Mouse (Mus musculus): ENCODE results near the gene Metrn. TPM values are rescaled to one million over a fixed set of nuclear protein-coding genes. Genes with fewer than 3 reads are reported as not detected.

Metrn gene
- total RNA-seq, 2 experiments from 2014 or later = 45.8 to 56.7 TPM

DNA sequence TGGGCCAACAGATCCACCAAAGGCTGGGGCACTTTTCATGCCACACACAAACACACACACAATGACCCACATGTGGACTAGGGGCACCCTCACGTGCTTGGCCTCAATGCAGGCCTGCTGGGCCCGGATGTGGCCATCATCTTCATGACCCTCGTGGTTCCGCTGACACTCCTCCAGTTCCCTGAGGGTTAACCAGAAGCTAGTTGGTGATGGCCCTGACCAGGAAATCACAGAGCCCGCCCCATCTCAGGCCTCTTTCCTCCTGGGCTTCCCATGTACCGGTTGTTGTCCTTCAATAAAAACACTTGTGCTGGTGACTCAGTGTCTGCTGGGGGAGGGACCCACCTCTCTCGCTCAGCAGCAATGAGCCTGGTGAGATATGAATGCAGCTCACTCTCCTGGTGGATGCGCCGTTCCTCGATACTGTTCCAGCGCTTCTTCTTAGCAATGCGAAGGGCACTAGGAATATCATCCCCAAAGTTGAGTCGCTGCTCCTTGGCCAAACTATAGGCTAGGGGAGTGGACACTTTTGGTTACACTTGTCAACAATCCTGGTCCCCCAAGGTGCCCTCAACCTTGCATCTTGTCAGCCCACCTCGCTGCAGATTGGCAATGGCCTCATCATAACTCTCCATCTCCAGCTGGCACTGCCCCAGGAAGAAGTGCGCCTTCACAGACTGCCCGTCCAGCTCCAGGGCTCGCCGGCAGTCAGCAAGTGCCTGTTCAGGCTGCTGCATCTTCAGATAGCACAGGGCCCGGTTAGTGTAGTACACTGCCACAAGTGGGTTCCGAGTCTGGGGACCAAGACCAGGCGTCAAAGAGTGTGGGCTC is 34.7 kb upstream of the Metrn start:
- intact Hi-C loops (cut with DNase I) = no loop called here
- no peak for DNase-seq

DNA sequence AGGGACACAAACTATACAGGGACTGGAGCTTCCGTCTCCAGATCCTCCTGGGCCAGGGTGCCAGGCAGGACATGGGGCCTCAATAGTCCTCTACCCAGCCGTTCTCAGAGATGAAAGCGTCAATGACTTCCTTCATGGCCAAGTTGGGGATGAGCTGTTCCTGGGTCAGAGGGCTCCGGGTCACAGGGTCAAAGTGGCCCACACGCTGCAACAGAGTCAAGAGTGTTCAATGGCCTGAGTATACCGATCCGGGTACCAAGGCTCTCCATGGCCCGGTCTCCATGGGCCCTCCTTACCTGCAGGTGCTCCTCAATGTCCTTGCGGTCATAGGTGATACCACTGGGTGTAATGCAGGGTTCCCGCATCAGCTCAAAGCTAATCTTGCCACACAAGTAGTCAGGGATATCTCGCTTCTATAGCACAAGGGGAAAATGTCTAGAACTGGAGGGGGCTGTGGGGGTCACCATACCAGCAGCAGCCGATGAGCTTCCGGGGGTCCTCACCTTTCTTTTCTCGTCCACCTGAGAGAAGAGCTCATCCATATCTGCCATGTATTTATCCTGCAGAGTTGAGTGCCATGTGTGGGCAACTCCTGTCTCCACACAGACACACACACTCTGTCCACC is 34.0 kb upstream of the Metrn start:
- intact Hi-C loops (cut with DNase I) = no loop called here
- no peak for DNase-seq

DNA sequence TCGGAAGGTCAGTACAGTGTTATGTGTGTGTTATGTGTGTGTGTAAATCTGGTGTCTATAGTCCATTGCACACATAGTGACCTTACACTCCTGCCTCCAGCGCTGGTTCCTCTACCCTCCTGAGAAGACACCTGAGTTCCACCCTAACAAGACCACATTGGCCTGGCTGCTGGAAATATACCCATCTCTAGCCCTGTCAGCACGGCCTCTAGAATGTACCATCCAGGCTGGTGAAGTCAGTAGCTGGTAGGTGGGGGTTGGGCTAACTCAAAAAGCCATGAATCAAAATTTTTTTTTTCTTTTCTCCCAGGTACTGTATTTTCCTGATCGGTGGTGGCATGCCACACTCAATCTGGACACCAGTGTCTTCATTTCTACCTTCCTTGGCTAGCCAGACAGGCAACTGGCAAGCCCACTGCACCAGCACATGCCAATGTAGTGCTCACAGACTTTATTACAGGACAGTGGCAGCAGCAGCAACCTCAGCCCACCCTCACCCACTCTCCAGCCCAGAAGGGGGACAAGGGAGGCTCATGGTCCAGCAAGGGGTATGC is 33.3 kb upstream of the Metrn start:
- intact Hi-C loops (cut with DNase I) = no loop called here
- no peak for DNase-seq

DNA sequence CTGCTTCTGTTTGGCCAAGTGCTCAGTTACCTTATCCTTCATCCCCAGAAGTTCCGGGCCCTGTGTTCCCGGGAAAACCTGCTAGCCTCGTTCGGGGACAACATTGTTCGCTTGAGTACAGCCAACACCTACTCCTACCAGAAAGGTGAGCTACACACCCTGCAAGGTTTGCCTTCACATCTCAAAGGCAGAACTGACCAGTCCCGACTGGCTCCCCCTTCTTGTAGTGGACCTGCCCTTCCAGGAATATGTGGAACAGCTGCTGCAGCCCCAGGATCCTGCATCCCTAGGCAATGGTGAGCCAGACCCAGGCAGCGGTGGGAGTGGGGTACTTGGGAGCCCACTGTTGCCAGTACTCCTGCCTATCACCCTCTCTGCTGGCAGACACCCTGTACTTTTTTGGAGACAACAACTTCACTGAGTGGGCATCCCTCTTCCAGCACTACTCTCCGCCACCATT is 32.7 kb upstream of the Metrn start:
- DNase-seq = no peak
- intact Hi-C loops (cut with DNase I) = no loop called here

DNA sequence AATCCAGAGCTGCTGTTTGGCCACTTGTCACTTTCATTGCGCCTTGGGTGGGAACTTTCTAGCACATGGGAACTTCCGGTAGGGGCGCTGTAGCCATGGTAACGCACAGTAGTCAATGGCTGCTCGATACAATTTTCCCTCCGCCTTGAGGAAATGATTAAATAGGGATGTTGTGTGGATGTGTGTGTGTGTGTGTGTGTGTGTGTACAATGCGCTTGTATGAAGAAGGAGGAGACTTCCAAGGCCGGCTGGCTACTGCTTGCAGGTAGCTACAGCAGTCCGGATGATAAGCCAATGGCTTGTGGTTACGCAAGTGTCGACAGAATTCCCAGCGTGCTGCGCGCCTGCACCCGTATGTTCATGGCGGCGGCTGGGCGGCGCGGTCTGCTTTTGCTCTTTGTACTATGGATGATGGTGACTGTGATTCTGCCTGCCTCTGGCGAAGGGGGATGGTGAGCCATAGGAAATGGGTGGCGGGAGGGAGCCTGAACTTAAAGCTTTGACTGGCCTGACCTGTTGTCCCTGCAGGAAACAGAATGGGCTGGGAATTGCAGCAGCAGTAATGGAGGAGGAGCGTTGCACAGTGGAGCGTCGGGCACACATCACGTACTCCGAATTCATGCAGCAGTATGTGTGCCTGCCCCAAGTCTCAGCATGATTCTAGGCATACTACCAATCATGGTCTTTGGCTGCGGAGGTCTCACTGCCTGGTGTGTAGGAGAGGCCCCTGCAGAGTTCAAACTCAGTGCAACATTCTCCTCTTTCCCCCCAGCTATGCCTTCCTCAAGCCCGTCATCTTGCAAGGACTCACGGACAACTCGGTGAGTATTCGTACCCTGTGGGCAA is 32.0 kb upstream of the Metrn start, which contains the start of gene Jmjd8:
Gene Jmjd8, plus strand, starts transcription at position 156 of the 846 bp plus-strand sequence.
- peak; percentile 83 for DNase-seq
- intact Hi-C loops (cut with DNase I) = no loop called here

DNA sequence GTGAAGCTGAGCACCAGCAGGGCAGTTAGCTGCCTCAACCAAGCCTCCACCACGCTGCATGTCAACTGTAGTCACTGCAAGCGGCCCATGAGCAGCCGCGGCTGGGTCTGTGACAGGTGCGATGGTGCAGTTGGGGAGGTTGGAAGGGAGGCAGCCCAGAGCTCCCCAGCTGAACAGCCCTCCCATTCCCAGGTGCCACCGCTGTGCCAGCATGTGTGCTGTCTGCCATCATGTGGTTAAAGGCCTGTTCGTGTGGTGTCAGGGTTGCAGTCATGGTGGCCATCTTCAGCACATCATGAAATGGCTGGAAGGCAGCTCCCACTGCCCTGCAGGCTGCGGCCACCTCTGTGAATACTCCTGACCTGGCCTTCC is 31.3 kb upstream of the Metrn start:
- no peak for DNase-seq
- intact Hi-C loops (cut with DNase I) = no loop called here

DNA sequence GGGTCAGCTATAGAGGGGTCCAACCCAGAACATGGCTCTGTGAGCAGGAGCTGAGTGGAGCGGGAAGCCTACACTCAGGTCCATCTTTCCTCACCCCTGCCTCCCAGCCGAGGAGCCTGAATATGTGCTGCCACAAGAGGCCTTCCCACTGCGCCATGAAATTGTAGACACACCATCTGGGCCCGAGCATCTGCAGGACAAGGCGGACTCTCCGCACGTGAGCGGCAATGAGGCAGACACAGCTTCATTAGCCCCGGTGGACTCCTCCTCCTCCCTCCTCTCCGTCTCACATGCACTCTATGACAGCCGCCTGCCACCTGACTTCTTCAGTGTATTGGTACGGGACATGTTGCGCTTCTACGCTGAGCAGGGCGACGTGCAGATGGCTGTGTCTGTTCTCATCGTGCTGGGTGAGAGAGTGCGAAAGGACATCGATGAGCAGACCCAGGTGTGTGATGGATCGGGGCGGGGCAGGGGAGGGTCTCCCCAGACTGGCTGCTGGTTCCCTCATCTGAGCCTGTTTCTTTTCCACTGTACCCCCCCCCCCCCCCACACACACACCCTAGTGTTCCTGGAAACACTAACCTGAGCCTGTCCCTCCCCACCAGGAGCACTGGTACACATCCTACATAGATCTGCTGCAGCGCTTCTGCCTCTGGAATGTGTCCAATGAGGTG is 30.7 kb upstream of the Metrn start:
- DNase-seq = no peak
- intact Hi-C loops (cut with DNase I) = no loop called here

DNA sequence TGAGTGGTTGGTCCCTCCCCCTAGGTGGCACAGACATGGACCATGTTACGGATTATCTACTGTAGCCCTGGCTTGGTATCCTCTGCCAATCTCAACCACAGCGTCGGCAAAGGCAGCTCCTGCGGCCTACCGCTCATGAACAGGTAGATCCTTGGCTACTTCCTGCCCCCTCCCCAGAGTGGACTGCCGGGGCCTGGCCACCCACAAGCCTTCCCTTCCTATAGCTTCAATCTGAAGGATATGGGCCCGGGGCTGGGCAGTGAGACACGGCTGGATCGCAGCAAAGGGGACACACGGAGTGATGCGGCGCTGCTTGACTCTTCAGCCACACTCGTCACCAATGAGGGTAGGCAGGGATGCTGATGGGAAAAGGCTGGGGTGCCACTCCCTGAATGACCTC is 30.1 kb upstream of the Metrn start:
- DNase-seq = no peak
- intact Hi-C loops (cut with DNase I) = no loop called here

DNA sequence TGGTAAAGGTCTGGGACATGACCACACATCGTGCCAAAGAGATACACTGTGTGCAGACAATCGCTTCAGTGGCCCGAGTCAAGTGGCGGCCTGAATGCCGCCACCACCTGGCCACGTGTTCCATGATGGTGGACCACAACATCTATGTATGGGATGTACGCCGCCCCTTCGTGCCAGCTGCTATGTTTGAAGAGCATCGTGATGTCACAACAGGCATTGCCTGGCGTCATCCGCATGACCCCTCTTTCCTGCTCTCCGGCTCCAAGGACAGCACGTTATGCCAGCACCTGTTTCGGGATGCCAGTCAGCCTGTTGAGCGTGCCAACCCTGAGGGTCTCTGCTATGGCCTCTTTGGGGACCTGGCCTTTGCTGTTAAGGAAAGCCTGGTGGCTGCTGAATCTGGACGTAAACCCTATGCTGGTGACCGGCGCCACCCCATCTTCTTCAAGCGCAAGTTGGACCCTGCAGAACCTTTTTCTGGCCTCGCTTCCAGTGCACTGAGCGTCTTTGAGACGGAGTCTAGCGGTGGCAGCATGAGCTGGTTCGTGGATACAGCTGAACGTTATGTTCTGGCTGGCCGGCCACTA is 29.1 kb upstream of the Metrn start:
- intact Hi-C loops (cut with DNase I) = no loop called here
- DNase-seq = no peak

DNA sequence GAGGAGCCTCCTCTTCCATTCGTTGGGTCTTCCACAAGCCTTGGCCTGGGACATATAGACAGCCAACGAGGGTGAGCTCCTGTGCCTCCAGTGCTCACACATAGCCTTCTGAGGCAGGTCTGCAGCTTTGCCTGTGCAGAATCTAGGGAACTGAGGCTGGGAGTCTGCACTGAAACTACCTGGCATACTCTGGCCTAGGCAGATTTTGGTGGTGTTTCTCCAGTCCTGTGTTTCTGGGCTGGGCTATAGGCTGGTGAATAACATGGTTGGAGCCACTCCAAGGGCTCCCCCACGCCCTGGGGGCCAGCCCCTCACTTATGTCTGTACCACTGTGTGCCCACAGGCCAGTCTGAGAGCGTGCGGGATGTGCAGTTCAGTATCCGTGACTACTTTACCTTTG is 28.4 kb upstream of the Metrn start:
- no peak for DNase-seq
- intact Hi-C loops (cut with DNase I) = no loop called here

DNA sequence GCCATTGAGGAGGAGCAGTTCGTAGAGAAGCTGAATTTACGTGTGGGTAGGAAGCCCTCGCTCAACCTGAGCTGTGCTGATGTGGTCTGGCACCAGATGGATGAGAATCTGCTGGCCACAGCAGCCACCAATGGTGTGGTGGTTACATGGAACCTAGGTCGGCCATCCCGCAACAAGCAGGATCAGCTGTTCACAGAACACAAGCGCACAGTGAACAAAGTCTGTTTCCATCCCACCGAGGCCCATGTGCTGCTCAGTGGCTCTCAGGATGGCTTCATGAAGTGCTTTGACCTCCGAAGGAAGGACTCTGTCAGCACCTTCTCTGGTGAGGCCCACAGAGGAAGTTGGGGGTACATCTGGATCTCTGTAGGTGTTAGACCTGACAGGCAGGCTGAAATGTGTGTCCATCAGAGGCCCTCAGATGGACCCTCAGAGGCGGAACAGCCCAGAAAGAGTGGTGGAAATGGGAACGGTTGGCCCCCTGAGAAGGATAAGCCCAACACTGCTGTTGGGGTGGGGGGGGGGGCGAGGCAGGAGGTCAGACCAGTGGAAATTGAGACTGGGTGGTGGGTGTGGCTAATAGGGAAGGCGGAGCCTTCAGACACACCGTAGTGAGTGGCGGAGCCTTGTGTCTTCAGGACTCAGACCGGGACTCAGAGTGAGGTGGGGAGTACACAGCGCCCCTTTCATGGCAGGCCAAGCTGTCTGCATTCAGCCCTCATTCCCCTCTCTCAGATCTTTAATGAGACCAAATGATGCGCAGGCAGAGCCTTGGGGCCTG is 27.6 kb upstream of the Metrn start:
- no peak for DNase-seq
- intact Hi-C loops (cut with DNase I) = no loop called here

DNA sequence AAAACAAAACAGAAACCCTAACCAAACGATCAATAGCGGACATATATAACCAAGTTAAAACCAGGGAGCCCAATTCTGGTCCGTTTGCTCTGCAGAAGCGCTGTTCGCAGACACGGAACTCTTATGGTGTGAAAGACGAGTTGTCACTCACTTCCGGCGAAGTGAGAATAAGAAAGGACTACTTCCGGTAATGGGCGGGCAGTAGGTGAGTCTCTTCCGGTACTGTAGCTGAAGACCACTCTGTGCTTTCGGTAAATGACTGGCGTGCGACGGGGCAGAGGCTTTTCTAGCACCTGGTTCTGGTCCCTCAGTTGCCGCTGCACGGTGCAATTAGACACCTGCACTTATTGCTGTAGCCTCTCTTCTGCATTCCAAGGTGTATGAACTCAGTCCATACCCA is 26.5 kb upstream of the Metrn start, which contains the start of gene Wdr24:
Gene Wdr24, plus strand, starts transcription at position 176 of the 400 bp plus-strand sequence.
- intact Hi-C loops (cut with DNase I) = no loop called here
- peak; percentile 72 for DNase-seq

DNA sequence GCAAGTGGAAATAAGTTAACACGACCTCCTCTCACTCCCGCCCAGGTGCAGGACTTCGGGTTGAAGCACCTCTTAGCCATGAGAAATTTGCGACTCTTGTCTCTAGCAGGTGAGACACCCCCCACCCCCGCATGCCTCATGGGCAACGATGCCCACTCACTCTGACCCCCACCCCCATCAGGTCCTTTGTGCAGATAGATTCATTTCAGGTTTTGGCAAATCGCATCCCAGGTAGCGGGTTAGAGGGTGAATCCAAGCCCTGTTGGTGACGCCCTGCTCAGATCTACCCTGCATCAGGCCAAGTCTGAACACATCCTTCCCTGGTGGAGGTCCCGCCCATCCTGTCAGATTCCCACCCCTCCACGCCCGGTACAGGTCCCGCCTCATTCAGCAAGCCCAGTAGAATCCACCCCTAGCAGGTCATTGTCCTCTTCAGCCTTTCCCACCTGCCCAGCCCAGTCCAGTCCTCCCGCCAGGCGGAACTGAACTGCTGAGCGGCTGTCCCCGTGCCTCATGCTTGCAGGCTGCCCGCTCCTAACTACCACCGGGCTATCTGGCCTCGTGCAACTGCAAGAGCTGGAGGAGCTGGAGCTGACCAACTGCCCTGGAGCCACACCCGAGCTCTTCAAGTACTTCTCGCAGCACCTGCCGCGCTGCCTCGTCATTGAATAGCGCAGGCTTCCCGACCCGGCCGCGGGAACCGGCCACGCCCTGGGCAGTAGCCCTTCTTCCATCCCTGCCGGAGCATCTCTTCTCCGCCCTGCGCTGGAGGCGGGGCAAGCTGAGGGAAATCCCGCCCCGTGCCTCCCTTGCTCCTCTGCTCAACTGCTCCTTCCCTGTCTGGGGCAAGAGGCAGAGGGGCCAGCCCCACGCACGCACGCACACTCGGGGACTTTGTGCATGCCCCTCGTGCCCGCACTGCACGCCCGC is 22.2 kb upstream of the Metrn start:
- intact Hi-C loops (cut with DNase I) = no loop called here
- DNase-seq = no peak

DNA sequence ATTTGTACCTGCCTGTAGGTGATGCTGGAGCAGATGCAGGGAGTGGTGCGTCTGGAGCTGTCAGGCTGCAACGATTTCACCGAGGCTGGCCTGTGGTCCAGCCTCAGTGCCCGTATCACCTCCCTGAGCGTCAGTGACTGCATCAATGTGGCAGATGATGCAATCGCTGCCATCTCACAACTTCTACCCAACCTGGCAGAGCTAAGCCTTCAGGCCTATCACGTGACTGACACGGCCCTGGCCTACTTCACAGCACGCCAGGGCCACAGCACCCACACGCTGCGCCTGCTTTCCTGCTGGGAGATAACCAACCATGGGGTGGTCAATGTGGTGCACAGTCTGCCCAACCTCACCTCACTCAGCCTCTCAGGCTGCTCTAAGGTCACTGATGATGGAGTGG is 20.7 kb upstream of the Metrn start:
- DNase-seq = no peak
- intact Hi-C loops (cut with DNase I) = no loop called here

DNA sequence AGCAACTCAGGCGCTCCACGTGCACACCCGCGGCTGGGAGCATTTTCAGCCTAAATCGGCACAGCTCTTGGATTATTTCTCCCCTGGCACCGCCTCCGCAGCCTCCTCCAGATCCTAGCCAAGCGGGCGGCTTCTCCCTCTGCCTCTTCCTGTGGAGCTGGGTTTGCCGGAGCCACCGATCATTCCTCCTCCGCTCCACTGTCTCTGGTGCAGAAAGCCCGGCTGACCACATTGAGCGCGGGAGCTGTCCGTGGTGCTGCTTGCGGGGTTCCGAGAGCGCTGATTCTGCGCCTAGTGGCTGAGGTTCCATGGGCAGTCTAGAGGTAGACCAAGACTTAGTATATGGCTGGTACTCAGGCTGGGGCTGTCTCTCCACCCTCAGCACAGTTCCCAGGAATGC is 16.5 kb upstream of the Metrn start:
- intact Hi-C loops (cut with DNase I) = no loop called here
- DNase-seq = peak; percentile 70

DNA sequence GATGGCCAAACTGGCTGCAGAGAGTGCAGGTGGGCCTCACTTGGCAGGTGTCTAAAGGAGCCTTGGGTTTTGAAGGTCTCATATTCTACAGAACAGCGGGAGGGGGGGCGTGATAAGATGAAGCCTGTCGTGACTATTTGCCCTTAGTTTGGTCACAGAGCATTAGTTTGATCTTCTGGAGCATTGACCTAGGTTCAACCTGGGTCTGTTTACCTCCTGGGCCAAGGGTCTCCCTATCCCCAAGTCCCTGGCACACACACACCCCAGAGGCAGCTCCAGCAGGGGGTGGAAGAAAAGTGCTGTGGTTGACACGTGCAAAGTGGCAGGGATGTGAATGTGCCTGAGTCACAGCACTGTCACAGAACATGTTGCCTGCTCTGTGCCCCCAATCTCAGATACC is 14.0 kb upstream of the Metrn start:
- intact Hi-C loops (cut with DNase I) = no loop called here
- DNase-seq = no peak

DNA sequence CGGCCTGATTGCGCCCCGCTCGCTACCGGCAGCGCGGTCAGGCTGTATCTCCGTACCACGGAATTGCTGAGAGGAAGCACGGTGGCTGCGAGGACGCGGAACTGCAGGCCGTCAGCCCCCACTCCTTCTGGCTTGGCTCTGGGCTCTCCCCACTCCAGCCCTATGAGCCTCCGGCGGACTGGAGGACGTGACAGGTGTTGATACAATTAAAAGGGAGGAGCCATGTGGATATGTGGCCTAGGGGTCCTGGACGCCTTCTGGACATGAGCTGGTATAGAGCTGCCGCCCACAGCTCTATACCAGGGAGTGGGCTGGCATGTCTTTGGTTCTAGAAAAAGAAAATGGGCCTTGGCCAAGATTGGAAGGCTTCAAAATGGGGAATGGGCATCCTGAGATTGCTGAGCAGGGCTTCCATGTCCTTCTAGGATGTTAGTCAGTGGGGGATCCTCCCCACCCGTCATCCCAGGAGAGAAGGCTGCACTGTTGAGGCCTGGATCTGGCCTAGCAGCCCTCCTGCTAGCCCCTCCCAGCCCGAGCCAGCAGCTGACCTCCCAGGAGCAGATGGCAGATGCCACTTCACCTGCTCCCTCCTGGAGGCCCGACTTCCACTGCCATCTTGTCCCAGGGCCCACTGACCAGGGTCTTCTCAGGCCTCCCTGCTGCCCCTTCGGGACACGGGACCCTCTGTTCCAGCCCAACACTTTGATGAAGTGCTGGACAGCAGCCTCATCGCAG is 12.8 kb upstream of the Metrn start:
- intact Hi-C loops (cut with DNase I) = no loop called here
- DNase-seq = peak; percentile 69

Measured in left cerebral cortex, postnatal 4 days (tissue).